ENCODE assay signal across 7 mouse cellular contexts in the genomic region with DNA sequence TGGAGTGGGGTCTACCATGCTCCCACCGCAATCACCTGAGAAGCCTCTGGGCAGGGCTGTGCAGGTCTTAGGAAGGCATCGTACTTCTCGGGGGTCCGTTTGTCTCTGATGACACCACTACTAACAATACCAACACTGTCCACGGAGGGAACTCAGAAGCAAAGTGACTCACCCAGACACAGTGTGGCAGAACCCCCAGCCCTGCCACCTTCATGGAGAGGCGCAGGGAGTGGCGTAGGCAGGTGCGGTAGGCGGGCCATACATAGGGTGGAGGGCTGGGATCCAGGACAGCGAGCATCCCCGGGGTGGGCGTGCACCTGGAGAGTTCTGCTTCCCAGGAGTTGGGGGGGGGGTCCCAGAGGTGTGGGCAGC. TPM values are rescaled to one million over a fixed set of nuclear protein-coding genes. Genes with fewer than 3 reads are reported as not detected.
DNase-seq lines count a peak whose midpoint lies in the region; ATAC-seq and TF ChIP-seq lines count a peak whose summit lies in the region.

No protein-coding gene starts in this region.

- H3K9me3 ChIP-seq in forebrain, embryonic 16.5 days (ENCODE audit: control insufficient read depth, low read length) = no peaks in the 10 kb centered on the region
- no peaks in the 10 kb centered on the region for H3K9me3 ChIP-seq in lung, embryonic 16.5 days (ENCODE audit: control insufficient read depth, low read length)

- peaks cover 27% of the 10 kb centered on the region for H3K27me3 ChIP-seq in forebrain, embryonic 16.5 days (replicated peaks; ENCODE audit: control insufficient read depth, insufficient read depth, low read length)
- no peaks in the 10 kb centered on the region for H3K27me3 ChIP-seq in lung, embryonic 16.5 days (ENCODE audit: control insufficient read depth, insufficient read depth, low read depth, low read length)

- DNase-seq in lung, adult 2 months = peak; percentile 42
- no peak for DNase-seq in lung, postnatal 10 days
- peak; percentile 57 for DNase-seq in adrenal gland, postnatal 25 days
- DNase-seq in yolk sac, embryonic 10.5 days (ENCODE audit: low spot score) = peak; percentile 84
- no peak for DNase-seq in cerebellum, postnatal 10 days

- WGBS in lung, adult 2 months = 36% methylated on average over 12 of the region's 12 CpGs
- WGBS in forebrain, embryonic 16.5 days = 24% methylated on average over 12 of the region's 12 CpGs
- WGBS in lung, embryonic 16.5 days = 17% methylated on average over 12 of the region's 12 CpGs

- H3K36me3 ChIP-seq in forebrain, embryonic 16.5 days (ENCODE audit: control insufficient read depth, insufficient read depth) = no peaks in the 10 kb centered on the region
- H3K36me3 ChIP-seq in lung, embryonic 16.5 days (ENCODE audit: control insufficient read depth, insufficient read depth, low read length) = peaks cover 5% of the 10 kb centered on the region

- no peak for TF ChIP-seq CTCF in lung, adult 2 months (IDR thresholded peaks at IDR 0.05; ENCODE audit: insufficient read depth, low read length)

- peak; percentile 24; the same call in 1 of the 2 replicates for ATAC-seq in forebrain, embryonic 16.5 days
- peak; percentile 14; the same call in 1 of the 2 replicates for ATAC-seq in lung, embryonic 16.5 days (ENCODE audit: low read depth)

- peak overlapping the region; percentile 87 for H3K4me2 ChIP-seq in forebrain, embryonic 16.5 days (ENCODE audit: low read length)
- peak overlapping the region; percentile 78 for H3K4me2 ChIP-seq in lung, embryonic 16.5 days (ENCODE audit: low read depth, low read length)

- no peak overlapping the region for H3K9ac ChIP-seq in forebrain, embryonic 16.5 days (replicated peaks; ENCODE audit: low read depth, low read length)
- peak overlapping the region; percentile 87 for H3K9ac ChIP-seq in lung, embryonic 16.5 days (ENCODE audit: low read length)

- no peaks in the 10 kb centered on the region; the same call in 1 of the 2 replicates for H3K4me1 ChIP-seq in lung, adult 2 months (ENCODE audit: control insufficient read depth, insufficient read depth, low read length)
- H3K4me1 ChIP-seq in forebrain, embryonic 16.5 days (replicated peaks; ENCODE audit: control insufficient read depth, insufficient read depth, low read length) = peaks cover 9% of the 10 kb centered on the region
- peaks cover 19% of the 10 kb centered on the region for H3K4me1 ChIP-seq in lung, embryonic 16.5 days (replicated peaks; ENCODE audit: control insufficient read depth, insufficient read depth, low read length)

- TF ChIP-seq POLR2A in lung, adult 2 months (IDR thresholded peaks at IDR 0.05; ENCODE audit: borderline replicate concordance, extremely low read depth, low read depth, low read length) = no peak

- peak overlapping the region; percentile 90 for H3K4me3 ChIP-seq in lung, adult 2 months (replicated peaks; ENCODE audit: extremely low read depth, low read depth, low read length)
- peak overlapping the region; percentile 72 for H3K4me3 ChIP-seq in forebrain, embryonic 16.5 days (replicated peaks; ENCODE audit: low read length)
- peak overlapping the region; percentile 73 for H3K4me3 ChIP-seq in lung, embryonic 16.5 days (ENCODE audit: low read length)

- no peak overlapping the region for H3K27ac ChIP-seq in forebrain, embryonic 16.5 days (ENCODE audit: low read length)
- peak overlapping the region; percentile 94 for H3K27ac ChIP-seq in lung, embryonic 16.5 days (ENCODE audit: low read length)

RNA-seq across cellular contexts. Expression of gene Cebpb, which starts 0.6 kb away (rescaled TPM):
- 295 and 767 TPM in 2 replicates for polyA plus RNA-seq in lung, adult 2 months (2012; rRNA removed)
- total RNA-seq in adrenal gland, postnatal 25 days (2021) = 483 and 585 TPM in 2 replicates
- 0.32 and 0.56 TPM in 2 replicates for polyA plus RNA-seq in forebrain, embryonic 16.5 days (2015; fragmentation: Nextera tagmentation; extraction: Ambion mirVana)
- polyA plus RNA-seq in lung, embryonic 16.5 days (2015; fragmentation: Nextera tagmentation; extraction: Ambion mirVana) = 2.4 and 4.1 TPM in 2 replicates

RNA-seq across cellular contexts. Expression of gene Tmem189, which starts 1.5 kb away (rescaled TPM):
- 113 and 138 TPM in 2 replicates for polyA plus RNA-seq in lung, adult 2 months (2012; rRNA removed)
- 37.4 and 40.5 TPM in 2 replicates for total RNA-seq in adrenal gland, postnatal 25 days (2021)
- 30.2 and 30.6 TPM in 2 replicates for polyA plus RNA-seq in forebrain, embryonic 16.5 days (2015; fragmentation: Nextera tagmentation; extraction: Ambion mirVana)
- 38.3 and 39.6 TPM in 2 replicates for polyA plus RNA-seq in lung, embryonic 16.5 days (2015; fragmentation: Nextera tagmentation; extraction: Ambion mirVana)

RNA-seq across cellular contexts. Expression of gene Gm20431, which starts 26.8 kb away (rescaled TPM):
- polyA plus RNA-seq in lung, adult 2 months (2012; rRNA removed) = 11.3 and 11.6 TPM in 2 replicates
- total RNA-seq in adrenal gland, postnatal 25 days (2021) = 12.1 and 15.7 TPM in 2 replicates
- polyA plus RNA-seq in forebrain, embryonic 16.5 days (2015; fragmentation: Nextera tagmentation; extraction: Ambion mirVana) = 8.2 and 11.7 TPM in 2 replicates
- polyA plus RNA-seq in lung, embryonic 16.5 days (2015; fragmentation: Nextera tagmentation; extraction: Ambion mirVana) = 5.6 and 8.4 TPM in 2 replicates

RNA-seq across cellular contexts. Expression of gene Ube2v1, which starts 56.2 kb away (rescaled TPM):
- 102 and 135 TPM in 2 replicates for polyA plus RNA-seq in lung, adult 2 months (2012; rRNA removed)
- 187 and 190 TPM in 2 replicates for total RNA-seq in adrenal gland, postnatal 25 days (2021)
- polyA plus RNA-seq in forebrain, embryonic 16.5 days (2015; fragmentation: Nextera tagmentation; extraction: Ambion mirVana) = 273 and 281 TPM in 2 replicates
- 263 and 285 TPM in 2 replicates for polyA plus RNA-seq in lung, embryonic 16.5 days (2015; fragmentation: Nextera tagmentation; extraction: Ambion mirVana)

Comparison
In these comparisons a context has a peak if more than half of its experiments do, and no peak if none do; other contexts are left out.
1. DNase-seq: peak in lung, adult 2 months (single experiment), adrenal gland, postnatal 25 days (single experiment) and yolk sac, embryonic 10.5 days (single experiment); none in lung, postnatal 10 days (single experiment) and cerebellum, postnatal 10 days (0 of 2).
2. RNA of gene Cebpb, which starts 0.6 kb away (polyA plus RNA-seq): 295 to 767 TPM in lung, adult 2 months; 2.4 to 4.1 TPM in lung, embryonic 16.5 days and 0.32 to 0.56 TPM in forebrain, embryonic 16.5 days; every median in the first group is over 10 times any median in the second.
3. Peak in every context shown above with its lines, with median percentiles within 50 percentile points of each other: H3K4me3 ChIP-seq.